Mouse (Mus musculus): ENCODE results near the gene Nfix. TPM values are rescaled to one million over a fixed set of nuclear protein-coding genes. Genes with fewer than 3 reads are reported as not detected.
A peak's percentile ranks its signal among the peaks of the same experiment; 100 is the strongest.

Gene Nfix
- polyA plus RNA-seq, 1 experiment from 2014 or later, result 10.9 TPM

GRCm38 (mm10) chr8:84840248-84840999 lies 40.3 kb upstream of the Nfix start, which contains the start of gene Rad23a:
Gene Rad23a (minus strand): TSS chr8:84840665.
- Histone ChIP-seq H3K9ac (ENCODE audit: low read depth, low read length) (peak within 1 kb of the TSS; percentile 96), H3K27ac (ENCODE audit: low read depth, low read length) (peak within 1 kb of the TSS; percentile 90), H3K27me3 (ENCODE audit: control insufficient read depth, insufficient read depth, low read length) (no peaks in the 10 kb centered on the region), H3K9me3 (ENCODE audit: control insufficient read depth, low read length) (no peaks in the 10 kb centered on the region), H3K4me2 (replicated peaks; ENCODE audit: low read depth, low read length) (peak within 1 kb of the TSS; percentile 71), H3K4me1 (ENCODE audit: control insufficient read depth, insufficient read depth, low read length) (peaks cover 41% of the 10 kb centered on the region), H3K36me3 (ENCODE audit: control insufficient read depth, insufficient read depth, low read length) (peaks cover 74% of the 10 kb centered on the region), H3K4me3 (ENCODE audit: low read length) (peak within 1 kb of the TSS; percentile 90)
- WGBS, result under 1% methylated on average over 51 of the region's 55 CpGs
- peak; percentile 93 for ATAC-seq (ENCODE audit: low FRiP score, low TSS enrichment)

DNA sequence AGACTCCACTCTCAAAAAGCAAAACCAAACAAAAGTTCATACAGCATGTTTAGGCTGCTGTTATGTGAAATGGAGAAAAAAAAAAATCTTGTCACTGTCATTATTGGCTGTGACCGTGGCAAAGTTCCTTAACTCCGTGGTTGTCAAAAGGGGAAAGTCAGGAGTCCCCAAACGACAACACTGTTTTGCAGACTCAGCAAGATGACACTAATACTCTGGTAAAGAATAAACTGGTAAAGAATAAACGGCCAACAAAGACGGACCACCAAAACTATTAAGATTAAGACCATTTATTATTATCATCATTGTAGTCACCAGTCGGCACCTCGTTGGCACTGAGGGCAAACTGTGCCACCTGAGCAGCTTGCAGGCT lies 39.7 kb upstream of the Nfix start:
- Histone ChIP-seq H3K27me3 (ENCODE audit: control insufficient read depth, insufficient read depth, low read length) (no peaks in the 10 kb centered on the region), H3K4me2 (replicated peaks; ENCODE audit: low read depth, low read length) (peak overlapping the region; percentile 71), H3K27ac (ENCODE audit: low read depth, low read length) (peak overlapping the region; percentile 90), H3K9ac (ENCODE audit: low read depth, low read length) (peak overlapping the region; percentile 96), H3K36me3 (ENCODE audit: control insufficient read depth, insufficient read depth, low read length) (peaks cover 78% of the 10 kb centered on the region), H3K4me1 (ENCODE audit: control insufficient read depth, insufficient read depth, low read length) (peaks cover 41% of the 10 kb centered on the region), H3K9me3 (ENCODE audit: control insufficient read depth, low read length) (no peaks in the 10 kb centered on the region), H3K4me3 (ENCODE audit: low read length) (peak overlapping the region; percentile 90)
- WGBS, result 5% methylated on average over 7 of the region's 7 CpGs
- no peak for ATAC-seq (ENCODE audit: low FRiP score, low TSS enrichment)

GRCm38 (mm10) chr8:84839411-84839810 lies 39.3 kb upstream of the Nfix start:
- Histone ChIP-seq H3K9ac (ENCODE audit: low read depth, low read length) (peak overlapping the region; percentile 96; the same call in 1 of the 2 replicates), H3K9me3 (ENCODE audit: control insufficient read depth, low read length) (no peaks in the 10 kb centered on the region), H3K36me3 (ENCODE audit: control insufficient read depth, insufficient read depth, low read length) (peaks cover 78% of the 10 kb centered on the region), H3K27me3 (ENCODE audit: control insufficient read depth, insufficient read depth, low read length) (no peaks in the 10 kb centered on the region), H3K4me2 (replicated peaks; ENCODE audit: low read depth, low read length) (peak overlapping the region; percentile 71), H3K4me3 (ENCODE audit: low read length) (peak overlapping the region; percentile 90), H3K4me1 (ENCODE audit: control insufficient read depth, insufficient read depth, low read length) (peaks cover 41% of the 10 kb centered on the region), H3K27ac (ENCODE audit: low read depth, low read length) (no peak overlapping the region)
- 89% methylated on average over 2 of the region's 2 CpGs for WGBS
- ATAC-seq (ENCODE audit: low FRiP score, low TSS enrichment), result no peak

GRCm38 (mm10) chr8:84838513-84838912 lies 38.4 kb upstream of the Nfix start:
- Histone ChIP-seq H3K4me1 (ENCODE audit: control insufficient read depth, insufficient read depth, low read length) (peaks cover 37% of the 10 kb centered on the region), H3K27ac (ENCODE audit: low read depth, low read length) (no peak overlapping the region), H3K4me2 (replicated peaks; ENCODE audit: low read depth, low read length) (no peak overlapping the region), H3K27me3 (ENCODE audit: control insufficient read depth, insufficient read depth, low read length) (no peaks in the 10 kb centered on the region), H3K9ac (ENCODE audit: low read depth, low read length) (no peak overlapping the region), H3K9me3 (ENCODE audit: control insufficient read depth, low read length) (no peaks in the 10 kb centered on the region), H3K36me3 (ENCODE audit: control insufficient read depth, insufficient read depth, low read length) (peaks cover 77% of the 10 kb centered on the region), H3K4me3 (ENCODE audit: low read length) (no peak overlapping the region)
- WGBS, result 84% methylated on average over 5 of the region's 5 CpGs
- no peak for ATAC-seq (ENCODE audit: low FRiP score, low TSS enrichment)

DNA sequence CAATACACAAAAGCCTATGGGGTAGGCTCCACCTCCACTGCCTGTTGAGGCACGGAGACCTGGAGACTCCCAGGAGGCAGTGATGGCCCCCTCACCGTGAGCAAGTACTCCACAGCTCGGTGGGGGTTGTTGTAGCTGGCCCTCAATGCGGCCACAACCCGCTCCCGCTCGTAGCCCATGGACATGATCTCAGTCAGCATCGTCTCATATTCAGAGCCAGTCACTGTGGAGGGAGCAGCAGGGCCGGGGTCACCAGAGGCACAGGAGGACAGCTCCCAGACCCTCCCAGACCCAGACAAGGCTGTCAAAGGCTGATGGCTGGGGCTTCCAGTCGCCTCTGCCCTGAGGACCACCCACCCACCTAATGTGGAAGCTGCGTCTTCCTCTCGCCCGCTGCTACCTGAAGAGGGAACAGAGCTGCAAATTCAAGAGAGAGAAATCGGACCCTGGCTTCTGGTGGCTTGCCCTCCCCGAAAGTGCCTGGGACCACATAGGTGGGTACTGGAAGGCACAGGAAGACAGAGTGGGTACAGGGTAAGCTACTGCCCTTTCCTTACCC lies 37.8 kb upstream of the Nfix start:
- no peak for ATAC-seq (ENCODE audit: low FRiP score, low TSS enrichment)
- Histone ChIP-seq H3K4me1 (ENCODE audit: control insufficient read depth, insufficient read depth, low read length) (peaks cover 32% of the 10 kb centered on the region), H3K4me3 (ENCODE audit: low read length) (no peak overlapping the region), H3K36me3 (ENCODE audit: control insufficient read depth, insufficient read depth, low read length) (peaks cover 74% of the 10 kb centered on the region), H3K27ac (ENCODE audit: low read depth, low read length) (peak overlapping the region; percentile 43; the same call in 1 of the 2 replicates), H3K27me3 (ENCODE audit: control insufficient read depth, insufficient read depth, low read length) (no peaks in the 10 kb centered on the region), H3K9me3 (ENCODE audit: control insufficient read depth, low read length) (no peaks in the 10 kb centered on the region), H3K9ac (ENCODE audit: low read depth, low read length) (no peak overlapping the region), H3K4me2 (replicated peaks; ENCODE audit: low read depth, low read length) (no peak overlapping the region)
- WGBS, result 65% methylated on average over 15 of the region's 15 CpGs

- H3K9me3 ChIP-seq (ENCODE audit: control insufficient read depth, low read length), result no peaks in the 10 kb centered on the region
- H3K4me3 ChIP-seq (ENCODE audit: low read length), result no peak overlapping the region
- 0 out of 2 replicates have a peak overlapping the region, but pooled peaks have one; percentile 11 for H3K4me2 ChIP-seq (replicated peaks; ENCODE audit: low read depth, low read length)
- 30% methylated on average over 8 of the region's 8 CpGs for WGBS
- peaks cover 67% of the 10 kb centered on the region for H3K36me3 ChIP-seq (ENCODE audit: control insufficient read depth, insufficient read depth, low read length)
- peaks cover 31% of the 10 kb centered on the region for H3K4me1 ChIP-seq (ENCODE audit: control insufficient read depth, insufficient read depth, low read length)
- no peak overlapping the region for H3K9ac ChIP-seq (ENCODE audit: low read depth, low read length)
- no peaks in the 10 kb centered on the region for H3K27me3 ChIP-seq (ENCODE audit: control insufficient read depth, insufficient read depth, low read length)
- ATAC-seq (ENCODE audit: low FRiP score, low TSS enrichment), result peak; percentile 20; the same call in 1 of the 2 replicates
- peak overlapping the region; percentile 43; the same call in 1 of the 2 replicates for H3K27ac ChIP-seq (ENCODE audit: low read depth, low read length)
These were observed 37.2 kb upstream of the Nfix start for GRCm38 (mm10) chr8:84837149-84837911.

DNA sequence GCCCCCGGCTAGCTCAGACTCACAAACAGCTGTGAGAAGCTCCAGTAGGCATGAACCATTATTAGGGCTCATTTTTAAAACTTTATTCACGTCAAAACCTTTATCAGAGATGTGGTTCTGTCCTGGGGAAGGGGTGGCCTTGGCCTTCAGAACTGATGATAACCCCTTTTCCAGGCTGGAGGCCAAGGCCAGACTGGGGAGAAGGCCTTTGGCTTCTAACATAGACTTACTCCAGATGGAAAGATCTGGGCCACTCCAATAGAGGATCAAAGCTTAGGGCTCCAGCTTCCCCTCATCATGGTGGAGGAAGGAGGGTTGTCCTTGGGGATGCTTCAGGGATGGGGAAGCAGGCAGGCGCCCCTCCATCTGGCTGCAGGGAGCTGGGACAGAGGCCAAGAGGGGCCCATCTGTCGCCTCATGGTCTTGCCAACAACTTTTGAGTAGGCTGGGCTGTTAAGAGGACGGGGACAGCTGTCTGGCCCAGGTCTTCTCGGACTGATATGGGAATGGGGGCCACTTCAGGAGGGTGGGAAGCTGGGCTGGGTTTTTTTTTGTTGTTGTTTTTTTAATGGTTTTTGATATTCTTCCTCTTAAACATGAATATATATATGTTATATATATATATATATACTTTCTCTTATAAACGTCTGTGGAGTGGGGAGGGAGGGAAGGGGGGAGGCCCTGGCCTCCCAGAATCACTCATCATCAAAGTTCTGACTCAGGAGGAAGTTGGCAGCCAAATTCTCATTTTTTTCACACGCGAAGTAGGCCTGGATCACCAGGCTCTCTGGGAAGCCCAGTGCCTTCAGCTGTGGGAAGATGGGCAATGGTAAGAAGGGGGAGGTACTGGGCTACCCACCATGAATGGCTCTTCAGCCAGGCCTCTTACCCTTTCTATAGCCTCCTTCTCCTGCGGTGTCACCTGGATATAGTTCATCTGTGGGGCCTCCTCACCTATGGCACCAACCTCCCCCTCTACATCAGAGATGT lies 35.0 kb upstream of the Nfix start:
- H3K27ac ChIP-seq (ENCODE audit: low read depth, low read length), result no peak overlapping the region
- peaks cover 54% of the 10 kb centered on the region for H3K36me3 ChIP-seq (ENCODE audit: control insufficient read depth, insufficient read depth, low read length)
- H3K27me3 ChIP-seq (ENCODE audit: control insufficient read depth, insufficient read depth, low read length), result no peaks in the 10 kb centered on the region
- WGBS, result 77% methylated on average over 10 of the region's 10 CpGs
- 0 out of 2 replicates have a peak overlapping the region, but pooled peaks have one; percentile 4 for H3K9ac ChIP-seq (ENCODE audit: low read depth, low read length)
- peaks cover 31% of the 10 kb centered on the region for H3K4me1 ChIP-seq (ENCODE audit: control insufficient read depth, insufficient read depth, low read length)
- no peak for ATAC-seq (ENCODE audit: low FRiP score, low TSS enrichment)
- H3K4me2 ChIP-seq (replicated peaks; ENCODE audit: low read depth, low read length), result no peak overlapping the region
- no peaks in the 10 kb centered on the region for H3K9me3 ChIP-seq (ENCODE audit: control insufficient read depth, low read length)
- no peak overlapping the region for H3K4me3 ChIP-seq (ENCODE audit: low read length)
